Mouse (Mus musculus) lung, embryonic 16.5 days (tissue): ENCODE measurements around the gene Zpr1. TPM values are rescaled to one million over a fixed set of nuclear protein-coding genes. Genes with fewer than 3 reads are reported as not detected.

Source experiments
- ATAC-seq: fragments of 200-750 bp; cut with Nextera tagmentation; 2 replicates; pipeline ENCODE4 v1.8.0; 2017; ENCODE audit warnings: low read depth, mild to moderate bottlenecking, moderate library complexity
- H3K27ac ChIP-seq: fragments of 300-500 bp; sonication (generic); 2 replicates; pipeline ENCODE4 v1.5.1; 2014; ENCODE audit warnings: mild to moderate bottlenecking, control low read depth, low read length
- H3K27me3 ChIP-seq: fragments of 300-500 bp; sonication (generic); 2 replicates; pipeline ENCODE4 v1.6.1; 2014; ENCODE audit warnings: low read depth, low read length, mixed read lengths; ENCODE audit not compliant: control insufficient read depth, insufficient read depth
- H3K36me3 ChIP-seq: fragments of 300-500 bp; sonication (generic); 2 replicates; pipeline ENCODE4 v1.6.1; 2014; ENCODE audit warnings: low read length; ENCODE audit not compliant: control insufficient read depth, insufficient read depth
- H3K4me1 ChIP-seq: fragments of 300-500 bp; sonication (generic); replicated peaks from 2 replicates; pipeline ENCODE4 v1.6.1; 2014; ENCODE audit warnings: low read length, mixed read lengths; ENCODE audit not compliant: control insufficient read depth, insufficient read depth
- H3K4me2 ChIP-seq: fragments of 300-500 bp; sonication (generic); 2 replicates; pipeline ENCODE4 v1.6.1; 2014; ENCODE audit warnings: low read depth, low read length, control low read depth
- H3K4me3 ChIP-seq: fragments of 300-500 bp; sonication (generic); 2 replicates; pipeline ENCODE4 v1.5.1; 2014; ENCODE audit warnings: mild to moderate bottlenecking, low read length, control low read depth
- H3K9ac ChIP-seq: fragments of 300-500 bp; sonication (generic); 2 replicates; pipeline ENCODE4 v1.6.1; 2014; ENCODE audit warnings: low read length, control low read depth
- H3K9me3 ChIP-seq: fragments of 300-500 bp; sonication (generic); 2 replicates; pipeline ENCODE4 v1.6.1; 2016; ENCODE audit warnings: low read length; ENCODE audit not compliant: control insufficient read depth
- WGBS: fragments of 180-500 bp; shearing (Covaris S2); extraction: QIAGEN DNeasy Blood & Tissue Kit; methylation state at CpG from one replicate; pipeline ENCODE4 v1.1.7; 2014; 5-methylcytosine and 5-hydroxymethylcytosine counted together
- polyA plus RNA-seq: library from polyadenylated mRNA; unstranded; fragments of >200 nt; fragmentation: Nextera tagmentation; extraction: Ambion mirVana; gene quantifications from 2 replicates; pipeline ENCODE4 v1.2.1, GENCODE M21; 2015

Gene Zpr1
- polyA plus RNA-seq, 1 experiment from 2014 or later = 44.8 TPM

GRCm38 (mm10) chr9:46330586-46330895 lies 57.7 kb downstream of the Zpr1 start:
- peaks cover 6% of the 10 kb centered on the region for H3K27me3 ChIP-seq
- ATAC-seq = no peak
- no peak overlapping the region for H3K9ac ChIP-seq
- H3K4me1 ChIP-seq = peaks cover 7% of the 10 kb centered on the region; the same call in 1 of the 2 replicates
- no peak overlapping the region for H3K4me2 ChIP-seq
- H3K4me3 ChIP-seq = no peak overlapping the region
- H3K27ac ChIP-seq = no peak overlapping the region
- H3K36me3 ChIP-seq = no peaks in the 10 kb centered on the region
- WGBS = 51% methylated on average over 6 of the region's 6 CpGs
- H3K9me3 ChIP-seq = no peaks in the 10 kb centered on the region

GRCm38 (mm10) chr9:46331301-46331700 lies 58.4 kb downstream of the Zpr1 start:
- no peak overlapping the region for H3K4me2 ChIP-seq
- peaks cover 7% of the 10 kb centered on the region; the same call in 1 of the 2 replicates for H3K4me1 ChIP-seq
- H3K4me3 ChIP-seq = no peak overlapping the region
- no peak for ATAC-seq
- 71% methylated on average over 1 of the region's 1 CpGs for WGBS
- peaks cover 6% of the 10 kb centered on the region for H3K27me3 ChIP-seq
- H3K9me3 ChIP-seq = no peaks in the 10 kb centered on the region
- H3K9ac ChIP-seq = no peak overlapping the region
- H3K36me3 ChIP-seq = no peaks in the 10 kb centered on the region
- no peak overlapping the region for H3K27ac ChIP-seq

Other genes with a start within 250 kb of the Zpr1 start
- 14.2 and 96.7 TPM in 2 replicates for gene Apoa1, start 44.5 kb upstream of the Zpr1 start, polyA plus RNA-seq
- gene Apoc3, start 37.4 kb upstream of the Zpr1 start, polyA plus RNA-seq = not detected in 2 replicates
- gene Apoa4, start 32.4 kb upstream of the Zpr1 start, polyA plus RNA-seq = 0.14 TPM in 1 of 2 replicates, not detected in the other
- not detected in 2 replicates for gene Apoa5, start 4.4 kb upstream of the Zpr1 start, polyA plus RNA-seq
- gene Bud13, start 9.9 kb downstream of the Zpr1 start, polyA plus RNA-seq = 23.3 and 26.8 TPM in 2 replicates
- gene 4931429L15Rik, start 46.9 kb downstream of the Zpr1 start, polyA plus RNA-seq = not detected in 2 replicates